Mouse (Mus musculus): Measurements from ENCODE around the gene Ano1.

DNA sequence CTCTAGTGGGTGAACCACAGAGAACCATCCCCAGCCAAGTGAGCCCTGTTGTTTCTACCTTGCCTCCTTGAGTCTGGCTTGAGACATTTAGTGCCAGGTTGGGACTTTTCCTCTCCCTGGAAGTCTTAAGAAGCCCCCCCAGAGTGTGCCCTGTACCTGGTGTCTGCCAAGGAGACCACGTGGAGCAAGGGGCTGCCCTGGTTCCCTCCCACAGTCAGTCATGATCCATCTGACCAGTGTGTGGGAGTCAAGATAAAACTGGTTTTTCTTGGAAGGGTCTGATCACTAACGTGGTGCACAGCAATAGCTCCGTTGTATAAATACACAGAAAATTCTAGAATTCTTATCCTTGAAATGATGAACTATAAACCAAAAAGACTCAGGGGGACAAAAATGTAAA lies 12.0 kb downstream of the Ano1 start:
- TF ChIP-seq CTCF (IDR thresholded peaks at IDR 0.05; ENCODE audit: low read depth) = no peak
- TF ChIP-seq EP300 (IDR thresholded peaks at IDR 0.05; ENCODE audit: low read depth) = no peak

Data from liver, embryonic 14.5 days (tissue).